Mouse (Mus musculus): ENCODE results near the gene Tmsb15b1.

GRCm38 (mm10) chrX:136992978-136993547 lies 16.4 kb upstream of the Tmsb15b1 start, which contains the start of gene Zcchc18:
- no peak for TF ChIP-seq CTCF (IDR thresholded peaks at IDR 0.05; ENCODE audit: low read depth)
- TF ChIP-seq EP300 (IDR thresholded peaks at IDR 0.05; ENCODE audit: low read depth): no peak

All from heart, postnatal 0 days (tissue).